Mouse (Mus musculus) megakaryocyte, embryonic 14.5 days (primary cell): ENCODE data around the gene Doc2g.

Experiments used
- FLI1 ChIP-seq: IDR thresholded peaks from 2 replicates; pipeline ENCODE4 v1.6.1; 2012; ENCODE audit warnings: low read length, inconsistent platforms, mixed read lengths
- GATA1 ChIP-seq: IDR thresholded peaks from 3 replicates; pipeline ENCODE4 v1.6.1; 2012; ENCODE audit warnings: mixed read lengths, low read length, inconsistent platforms, borderline replicate concordance

- TF ChIP-seq GATA1 (no peak), FLI1 (no peak)
Measured at GRCm38 (mm10) chr19:3983527-3984200, 19.4 kb upstream of the Doc2g start.
